Mouse (Mus musculus): ENCODE data around the gene Abcb11. TPM values are rescaled to one million over a fixed set of nuclear protein-coding genes. Genes with fewer than 3 reads are reported as not detected.

Gene Abcb11
- total RNA-seq, 2 experiments from 2014 or later, result not detected

GRCm38 (mm10) chr2:69191059-69191458 lies 151.4 kb downstream of the Abcb11 start:
- peak; percentile 70 for ATAC-seq (replicated peaks; ENCODE audit: poor library complexity)

DNA sequence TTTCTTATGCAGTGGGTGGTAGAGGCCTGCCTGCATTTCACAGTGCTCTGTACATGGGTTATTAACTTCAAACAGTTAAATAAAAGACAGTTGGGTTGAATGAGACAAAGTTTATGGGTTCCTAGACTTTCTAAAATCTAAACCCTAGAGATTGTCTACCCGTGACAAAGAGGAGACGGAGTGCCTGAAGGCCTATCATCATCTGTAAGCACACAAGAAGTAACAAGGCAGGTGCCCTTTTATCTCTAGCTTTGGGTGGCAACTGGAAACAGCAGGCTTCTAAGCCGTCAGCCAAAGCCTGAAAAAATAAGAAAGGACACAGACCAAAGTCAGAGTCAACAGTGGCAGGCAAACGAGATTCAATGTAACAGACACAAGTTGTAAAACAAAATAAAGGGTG lies 153.2 kb downstream of the Abcb11 start:
- ATAC-seq (replicated peaks; ENCODE audit: poor library complexity), result no peak; the same call in 1 of the 2 replicates

GRCm38 (mm10) chr2:69188732-69189131 lies 153.7 kb downstream of the Abcb11 start:
- ATAC-seq (replicated peaks; ENCODE audit: poor library complexity), result 0 out of 2 replicates have a peak, but pooled peaks have one; percentile 18

Other genes starting within 250 kb of the Abcb11 start
- gene Nostrin, start 206.8 kb downstream of the Abcb11 start, total RNA-seq (2015), result 4.4 and 5.4 TPM in 2 replicates
- gene Nostrin, start 206.8 kb downstream of the Abcb11 start, total RNA-seq (2017), result 6.6 and 8.5 TPM in 2 replicates
- gene Spc25, start 136.4 kb downstream of the Abcb11 start, total RNA-seq (2015), result 79.1 and 83.7 TPM in 2 replicates
- 98.5 and 109 TPM in 2 replicates for gene Spc25, start 136.4 kb downstream of the Abcb11 start, total RNA-seq (2017)
- gene G6pc2, start 131.5 kb downstream of the Abcb11 start, total RNA-seq (2015), result not detected in 2 replicates
- not detected in 2 replicates for gene G6pc2, start 131.5 kb downstream of the Abcb11 start, total RNA-seq (2017)
- 0.69 and 1.3 TPM in 2 replicates for gene Dhrs9, start 37.8 kb upstream of the Abcb11 start, total RNA-seq (2015)
- gene Dhrs9, start 37.8 kb upstream of the Abcb11 start, total RNA-seq (2017), result 0.58 and 1.2 TPM in 2 replicates
- gene Lrp2, start 243.4 kb upstream of the Abcb11 start, total RNA-seq (2015), result not detected in 2 replicates
- gene Lrp2, start 243.4 kb upstream of the Abcb11 start, total RNA-seq (2017), result under 0.01 TPM in 1 of 2 replicates, not detected in the other

Data from megakaryocyte progenitor cell, adult 5-6 weeks (primary cell).